In the genomic region with DNA sequence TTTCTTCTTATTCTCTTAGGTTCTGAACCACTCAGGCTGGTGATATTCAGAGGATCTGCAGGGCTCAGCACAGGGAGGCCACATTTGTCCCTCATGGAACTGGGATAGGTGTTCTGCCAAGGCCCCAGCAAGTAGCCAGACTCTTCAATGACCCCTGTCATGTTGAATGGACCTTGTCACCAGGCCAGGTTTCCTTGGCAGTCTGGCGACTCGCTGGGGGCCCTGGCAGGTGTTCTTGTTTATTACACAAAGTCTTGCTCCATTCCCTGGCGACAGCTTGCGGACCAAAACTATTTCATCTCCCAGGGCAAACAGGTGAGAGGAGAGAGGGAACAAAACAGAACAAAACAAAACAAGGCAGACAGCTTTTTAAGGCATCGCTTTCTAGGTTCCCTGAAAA, we compare ENCODE assay signal across 9 mouse cellular contexts. TPM values are rescaled to one million over a fixed set of nuclear protein-coding genes. Genes with fewer than 3 reads are reported as not detected.
DNase-seq lines count a peak whose midpoint lies in the region; ATAC-seq lines count a peak whose summit lies in the region.
"Had no signal": no experiment of that assay in that cellular context is flagged by ENCODE, and none has a peak within 500 bp of the region (broad histone marks: within the 10 kb centered on the region; RNA-seq: fewer than 3 reads in every experiment).

No protein-coding gene starts in this region.

- WGBS in forebrain, embryonic 15.5 days: 46% methylated on average over 5 of the region's 5 CpGs
- WGBS in forebrain, embryonic 12.5 days: 77% methylated on average over 5 of the region's 5 CpGs

- DNase-seq in right cerebral cortex, adult 18-20 months: peak; percentile 35
- DNase-seq in right cerebral cortex, postnatal 25 days: no peak
- peak; percentile 69 to 72 for DNase-seq in heart, postnatal 36 days
- DNase-seq in left cerebral cortex, postnatal 10 days (ENCODE audit: extremely low spot score in 1 of 2, low spot score in 2 of 2): peak; percentile 22 to 55
- no peak for DNase-seq in thymus, postnatal 10 days (ENCODE audit: low spot score in 2 of 2)
- DNase-seq in natural killer cell, adult 2 months (ENCODE audit: low spot score in 2 of 2): no peak

- no peaks in the 10 kb centered on the region for H3K9me3 ChIP-seq in forebrain, embryonic 15.5 days
- H3K9me3 ChIP-seq in forebrain, embryonic 12.5 days: no peaks in the 10 kb centered on the region

- no peaks in the 10 kb centered on the region for H3K36me3 ChIP-seq in forebrain, embryonic 15.5 days
- no peaks in the 10 kb centered on the region for H3K36me3 ChIP-seq in forebrain, embryonic 12.5 days (replicated peaks)

- H3K27me3 ChIP-seq in forebrain, embryonic 15.5 days: no peaks in the 10 kb centered on the region
- no peaks in the 10 kb centered on the region for H3K27me3 ChIP-seq in forebrain, embryonic 12.5 days

- no peak overlapping the region for H3K27ac ChIP-seq in forebrain, embryonic 15.5 days (replicated peaks)
- no peak overlapping the region for H3K27ac ChIP-seq in forebrain, embryonic 12.5 days
- H3K27ac ChIP-seq: macrophage had no signal

- no peak overlapping the region for H3K4me3 ChIP-seq in forebrain, embryonic 15.5 days
- H3K4me3 ChIP-seq in forebrain, embryonic 12.5 days (replicated peaks): no peak overlapping the region

- intact Hi-C loops in heart, postnatal 36 days (cut with DNase I): no loop called here
- intact Hi-C loops in left cerebral cortex, postnatal 10 days (cut with DNase I): no loop called here

- H3K4me1 ChIP-seq in forebrain, embryonic 15.5 days: peaks cover 11% of the 10 kb centered on the region; the same call in 1 of the 2 replicates
- H3K4me1 ChIP-seq in forebrain, embryonic 12.5 days: no peaks in the 10 kb centered on the region

- ATAC-seq in forebrain, embryonic 15.5 days (replicated peaks): peak; percentile 67; the same call in 1 of the 2 replicates
- no peak for ATAC-seq in forebrain, embryonic 12.5 days (ENCODE audit: low FRiP score)

- no peak overlapping the region for H3K9ac ChIP-seq in forebrain, embryonic 15.5 days (replicated peaks)
- H3K9ac ChIP-seq in forebrain, embryonic 12.5 days: no peak overlapping the region

- no peak overlapping the region for H3K4me2 ChIP-seq in forebrain, embryonic 15.5 days (replicated peaks)
- H3K4me2 ChIP-seq in forebrain, embryonic 12.5 days: no peak overlapping the region

RNA-seq across cellular contexts. Expression of a gene that starts 57.7 kb away (rescaled TPM):
- 153 and 164 TPM in 2 replicates for polyA plus RNA-seq in forebrain, embryonic 15.5 days (2015; fragmentation: Nextera tagmentation; extraction: Ambion mirVana)
- 150 and 152 TPM in 2 replicates for polyA plus RNA-seq in forebrain, embryonic 12.5 days (2016; fragmentation: Nextera tagmentation; extraction: Ambion mirVana)
- total RNA-seq in heart, postnatal 36 days (2021): 100 to 1,000 TPM; 138 to 142 TPM
- 100 to 1,000 TPM; 166 to 167 TPM for total RNA-seq in left cerebral cortex, postnatal 10 days (2021)

Comparison
In these comparisons a context has a peak if more than half of its experiments do, and no peak if none do; other contexts are left out.
1. DNase-seq: peak in right cerebral cortex, adult 18-20 months (single experiment), heart, postnatal 36 days (2 of 2) and left cerebral cortex, postnatal 10 days (2 of 2); none in right cerebral cortex, postnatal 25 days (single experiment), thymus, postnatal 10 days (0 of 2) and natural killer cell, adult 2 months (0 of 2).